Comparison of ENCODE assay signal across 23 mouse cellular contexts in the genomic region with DNA sequence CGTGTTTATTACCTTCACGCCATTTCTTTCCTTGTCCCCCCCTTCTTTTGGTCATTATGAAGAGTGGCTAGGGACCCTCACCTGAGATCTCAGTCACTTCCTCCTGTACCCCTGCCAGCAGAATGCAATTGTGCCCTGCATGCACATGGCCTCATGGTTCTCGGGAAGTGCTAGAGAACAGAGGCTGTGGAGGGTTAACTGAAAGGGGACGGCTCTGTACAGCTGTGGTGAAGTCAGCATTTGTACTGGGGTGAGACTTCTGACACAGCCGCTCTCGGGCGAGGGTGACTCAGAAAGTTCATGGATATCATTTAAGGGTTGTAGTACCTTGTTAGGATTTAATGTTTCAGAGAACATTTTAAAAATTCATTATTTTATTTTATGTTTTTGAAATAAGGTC. TPM values are rescaled to one million over a fixed set of nuclear protein-coding genes. Genes with fewer than 3 reads are reported as not detected.
DNase-seq lines count a peak whose midpoint lies in the region; ATAC-seq lines count a peak whose summit lies in the region.
"Had no signal": no experiment of that assay in that cellular context is flagged by ENCODE, and none has a peak within 500 bp of the region (broad histone marks: within the 10 kb centered on the region; RNA-seq: fewer than 3 reads in every experiment).

No protein-coding gene starts in this region.

- 81% methylated on average over 7 of the region's 7 CpGs for WGBS in forebrain, embryonic 13.5 days

- H3K27ac ChIP-seq in forebrain, embryonic 13.5 days = no peak overlapping the region
- H3K27ac ChIP-seq: embryonic facial prominence, embryonic 10.5 days; gastrocnemius, adult 2 months; heart, adult 2 months; heart, embryonic 15.5 days; hindbrain, embryonic 10.5 days; hindbrain, embryonic 14.5 days had no signal

- no peak overlapping the region for H3K4me2 ChIP-seq in forebrain, embryonic 13.5 days
- H3K4me2 ChIP-seq: heart, embryonic 11.5 days; heart, embryonic 15.5 days; hindbrain, embryonic 14.5 days had no signal

- no peaks in the 10 kb centered on the region for H3K4me1 ChIP-seq in forebrain, embryonic 13.5 days
- H3K4me1 ChIP-seq: embryonic facial prominence, embryonic 10.5 days; heart, embryonic 15.5 days; hindbrain, embryonic 10.5 days had no signal

- peak; percentile 24 to 55 for DNase-seq in thymus, adult 18-20 months
- peak; percentile 67 for DNase-seq in thymus, postnatal 14 days
- DNase-seq in cerebellum, adult 9-11 months = no peak
- DNase-seq: adrenal gland, postnatal 14 days; cerebellum, adult 11-12 months; cerebellum, adult 9-10 months; cerebellum, postnatal 36 days; gastrocnemius, adult 2 months; gastrocnemius, postnatal 25 days; heart, adult 2 months had no signal

- no peaks in the 10 kb centered on the region for H3K36me3 ChIP-seq in forebrain, embryonic 13.5 days (ENCODE audit: poor library complexity, severe bottlenecking)
- H3K36me3 ChIP-seq: embryonic facial prominence, embryonic 10.5 days; heart, embryonic 15.5 days; hindbrain, embryonic 10.5 days had no signal

- no peaks in the 10 kb centered on the region for H3K9me3 ChIP-seq in forebrain, embryonic 13.5 days (replicated peaks)
- H3K9me3 ChIP-seq: embryonic facial prominence, embryonic 10.5 days; heart, embryonic 15.5 days; hindbrain, embryonic 10.5 days had no signal

- no peak overlapping the region for H3K9ac ChIP-seq in forebrain, embryonic 13.5 days
- H3K9ac ChIP-seq: heart, embryonic 15.5 days; hindbrain, embryonic 14.5 days had no signal

- peak; percentile 46; the same call in 1 of the 2 replicates for ATAC-seq in megakaryocyte progenitor cell, adult 5-6 weeks (replicated peaks; ENCODE audit: poor library complexity)
- ATAC-seq in forebrain, embryonic 13.5 days = no peak
- no peak for ATAC-seq in inflammation-experienced regulatory T-cells, adult 6 months
- ATAC-seq: forebrain, embryonic 14.5 days had no signal

- H3K4me3 ChIP-seq in forebrain, embryonic 13.5 days = no peak overlapping the region
- H3K4me3 ChIP-seq: embryonic facial prominence, embryonic 10.5 days; gastrocnemius, adult 2 months; heart, adult 2 months; heart, embryonic 15.5 days; hindbrain, embryonic 10.5 days had no signal

- H3K27me3 ChIP-seq in forebrain, embryonic 13.5 days = no peaks in the 10 kb centered on the region
- H3K27me3 ChIP-seq: heart, embryonic 15.5 days had no signal

RNA-seq across cellular contexts. Expression of gene Tex13c2, which starts 35.0 kb away (rescaled TPM):
- not detected in 2 replicates for total RNA-seq in megakaryocyte progenitor cell, adult 5-6 weeks (2015)
- total RNA-seq in megakaryocyte progenitor cell, adult 5-6 weeks (2017) = not detected in 2 replicates
- polyA plus RNA-seq in forebrain, embryonic 13.5 days (2015; fragmentation: Nextera tagmentation; extraction: Ambion mirVana) = not detected in 2 replicates
- under 1 TPM in 1 of 3 experiments, not detected in 2; 0.73 TPM for polyA plus RNA-seq in inflammation-experienced regulatory T-cells, adult 6 months (2017; shearing (Covaris generic))
- total RNA-seq: adrenal gland, adult 18-20 months; adrenal gland, postnatal 14 days; gastrocnemius, adult 2 months; gastrocnemius, postnatal 25 days; heart, adult 2 months; heart, postnatal 25 days; MEL had no signal
- polyA plus RNA-seq: embryonic facial prominence, embryonic 10.5 days; embryonic facial prominence, embryonic 14.5 days; forebrain, embryonic 14.5 days; heart, adult 2 months; heart, embryonic 11.5 days; heart, embryonic 15.5 days; hindbrain, embryonic 10.5 days; hindbrain, embryonic 14.5 days had no signal

RNA-seq across cellular contexts. Expression of gene Sh2d1a, which starts 47.7 kb away (rescaled TPM):
- total RNA-seq in megakaryocyte progenitor cell, adult 5-6 weeks (2015) = not detected in 2 replicates
- total RNA-seq in megakaryocyte progenitor cell, adult 5-6 weeks (2017) = not detected in 2 replicates
- polyA plus RNA-seq in forebrain, embryonic 13.5 days (2015; fragmentation: Nextera tagmentation; extraction: Ambion mirVana) = 1.9 and 2.1 TPM in 2 replicates
- polyA plus RNA-seq in inflammation-experienced regulatory T-cells, adult 6 months (2017; shearing (Covaris generic)) = 100 to 1,000 TPM; 378 to 482 (median 406) TPM
- total RNA-seq: adrenal gland, adult 18-20 months; gastrocnemius, adult 2 months; gastrocnemius, postnatal 25 days; heart, adult 2 months; heart, postnatal 25 days; MEL had no signal
- polyA plus RNA-seq: heart, embryonic 11.5 days had no signal

Comparison
In these comparisons a context has a peak if more than half of its experiments do, and no peak if none do; other contexts are left out.
1. RNA of gene Sh2d1a, which starts 47.7 kb away (polyA plus RNA-seq): 378 to 482 TPM in inflammation-experienced regulatory T-cells, adult 6 months; 1.9 to 2.1 TPM in forebrain, embryonic 13.5 days; every median in the first group is over 100 times any median in the second.